Mouse (Mus musculus) spleen, adult 18-20 months (tissue): Measurements from ENCODE around the gene Clec4a3.
"Not testable (repeated sequence)": the region's sequence is repeated elsewhere in the genome, so short reads cannot be mapped to it uniquely, and the experiment has no call there.

Source experiments
- DNase-seq, 2 experiments: peaks; one replicate each; pipeline ENCODE4 v3.0.0; 2022; ENCODE audit warnings: mixed read lengths in 2 of 2

The Clec4a3 gene

DNA sequence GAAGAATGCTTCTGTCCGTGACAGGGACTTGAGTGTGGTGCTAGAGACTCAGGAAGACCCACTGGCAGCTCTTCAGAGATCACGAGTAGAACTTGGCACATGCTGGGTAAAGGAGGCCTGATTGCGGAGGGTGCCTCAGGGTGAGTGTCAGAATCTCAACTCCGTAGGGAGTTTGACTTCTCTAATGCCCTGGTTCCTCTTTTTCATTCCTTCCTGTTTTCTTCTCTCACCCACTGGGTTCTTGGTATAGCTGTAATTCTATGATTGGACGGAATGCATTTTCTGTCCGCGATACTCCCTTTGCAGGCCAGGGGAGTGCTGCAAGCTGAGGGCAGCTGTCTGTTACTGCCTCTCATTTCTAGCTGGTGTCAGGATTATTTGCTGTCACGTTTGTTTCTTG is at the start of gene Clec4a3:
Clec4a3 (plus strand) TSS at position 115 of the 400 bp plus-strand sequence.
- DNase-seq = peak; percentile 23 to 42

DNA sequence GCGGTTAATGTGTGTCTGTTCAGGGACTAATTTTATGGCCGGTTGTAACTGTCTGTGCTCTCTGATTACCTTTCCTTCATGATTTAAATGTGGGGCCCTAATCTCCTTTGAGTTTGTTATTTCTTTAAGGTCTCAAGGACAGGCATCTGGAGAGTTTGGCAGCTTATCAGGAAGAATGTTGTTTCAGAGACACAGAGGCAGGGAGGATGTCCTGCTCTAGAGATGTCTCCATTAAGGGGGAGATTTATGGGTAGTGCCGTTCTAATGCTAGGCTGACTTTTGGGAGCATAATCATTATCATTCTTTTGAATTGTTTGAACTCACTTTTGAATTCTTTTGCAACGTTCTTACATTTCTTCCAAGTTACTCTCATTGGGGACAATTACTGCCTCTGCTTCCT is 32.4 kb upstream of the Clec4a3 start:
- DNase-seq = no peak

DNA sequence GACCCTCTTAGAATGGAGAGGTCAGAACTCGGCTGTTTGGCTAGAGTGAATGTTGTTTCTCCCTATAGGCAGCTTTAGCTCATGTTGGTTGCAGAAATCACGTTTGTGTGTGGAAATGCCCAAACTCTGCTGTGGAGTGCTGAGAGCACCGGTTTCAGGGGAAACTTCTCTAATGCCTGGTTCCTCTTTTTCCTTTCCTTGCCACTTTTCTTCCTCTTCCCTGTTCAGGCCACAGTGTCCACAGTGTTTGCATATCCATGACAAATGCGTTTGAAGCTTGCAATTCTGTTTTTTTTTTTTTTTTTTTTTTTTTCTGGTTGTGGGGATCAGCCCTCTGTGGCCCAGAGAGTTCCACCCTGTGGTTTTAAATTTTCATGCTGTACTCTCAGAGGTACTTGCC is 30.9 kb upstream of the Clec4a3 start, which contains the start of gene Clec4a1:
Clec4a1 (plus strand) TSS at position 398 of the 400 bp plus-strand sequence.
- no peak for DNase-seq

DNA sequence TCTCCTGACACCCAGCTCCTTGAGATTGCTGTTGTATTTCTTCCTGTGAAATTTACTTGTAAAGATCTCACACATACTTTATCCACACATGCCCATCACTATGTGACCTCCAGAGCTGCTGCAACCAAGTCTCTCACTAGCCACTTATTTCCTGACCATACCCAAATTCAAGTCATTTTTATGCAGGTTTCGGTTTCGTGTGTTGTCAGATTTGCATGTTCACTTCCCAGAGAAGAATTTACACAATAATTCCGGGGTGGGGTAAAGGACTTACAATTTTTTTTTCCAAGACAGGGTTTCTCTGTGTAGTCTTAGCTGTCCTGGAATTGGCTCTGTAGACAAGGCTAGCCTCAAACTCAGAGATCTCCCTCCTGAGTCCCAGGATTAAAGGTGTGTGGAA is 17.5 kb upstream of the Clec4a3 start:
- DNase-seq = no peak

DNA sequence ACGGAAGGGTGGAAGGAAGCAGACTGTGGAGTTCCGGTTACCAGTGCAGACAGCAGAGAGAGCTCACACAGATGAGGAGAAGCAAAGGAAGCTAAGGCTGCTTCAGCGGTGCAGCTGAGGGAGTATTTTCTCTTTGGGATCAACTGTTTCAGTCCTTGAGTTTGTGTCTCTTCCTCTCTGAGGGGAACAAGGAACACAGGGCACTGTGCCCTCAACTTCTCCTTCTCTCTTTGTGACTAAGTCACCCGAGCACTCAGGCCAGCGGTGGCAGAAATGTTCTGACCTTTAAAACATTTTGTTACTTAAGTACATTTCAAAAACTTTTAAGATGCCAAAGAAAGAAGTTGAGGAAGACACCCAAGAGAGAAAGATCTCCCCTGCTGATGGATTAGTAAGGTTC is 12.7 kb upstream of the Clec4a3 start:
- no peak for DNase-seq

DNA sequence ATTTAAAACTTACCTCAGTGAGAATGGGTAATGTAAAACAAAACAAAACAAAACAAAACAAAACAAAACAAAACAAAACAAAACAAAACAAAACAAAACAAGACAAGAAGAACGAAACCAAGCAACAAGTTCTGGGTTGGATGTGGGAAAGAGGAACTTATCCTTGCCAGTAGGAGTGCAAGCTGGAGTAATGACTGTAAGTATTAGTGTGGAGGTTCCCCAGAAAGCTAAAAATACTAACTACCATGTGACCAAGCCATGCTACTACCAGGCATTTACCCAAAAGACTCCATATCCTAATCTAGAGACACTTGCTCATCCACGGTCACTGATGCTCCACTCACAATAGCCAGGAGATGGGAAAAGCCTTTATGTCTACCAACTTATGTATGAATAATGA is 5.6 kb upstream of the Clec4a3 start:
- DNase-seq = no peak

DNA sequence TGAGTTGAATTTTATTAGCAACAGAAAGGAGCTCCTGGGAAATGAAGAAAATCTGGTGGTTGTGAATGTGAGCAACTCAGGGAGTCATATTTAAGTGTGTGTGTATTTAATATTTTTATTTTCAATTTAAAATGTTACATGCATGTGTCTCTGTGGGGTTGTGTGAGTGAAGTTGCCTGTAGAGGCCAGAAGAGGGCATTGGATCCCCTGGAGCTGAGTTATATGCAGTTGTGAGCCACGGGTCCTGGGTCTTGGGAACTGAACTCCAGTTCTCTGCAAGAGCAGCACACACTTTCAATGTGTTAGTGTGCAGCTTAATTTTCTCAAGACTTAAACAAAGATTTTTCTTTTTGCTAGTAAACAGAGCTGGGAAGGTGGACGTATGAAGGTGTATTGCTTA is 12.2 kb downstream of the Clec4a3 start:
- DNase-seq = no peak

DNA sequence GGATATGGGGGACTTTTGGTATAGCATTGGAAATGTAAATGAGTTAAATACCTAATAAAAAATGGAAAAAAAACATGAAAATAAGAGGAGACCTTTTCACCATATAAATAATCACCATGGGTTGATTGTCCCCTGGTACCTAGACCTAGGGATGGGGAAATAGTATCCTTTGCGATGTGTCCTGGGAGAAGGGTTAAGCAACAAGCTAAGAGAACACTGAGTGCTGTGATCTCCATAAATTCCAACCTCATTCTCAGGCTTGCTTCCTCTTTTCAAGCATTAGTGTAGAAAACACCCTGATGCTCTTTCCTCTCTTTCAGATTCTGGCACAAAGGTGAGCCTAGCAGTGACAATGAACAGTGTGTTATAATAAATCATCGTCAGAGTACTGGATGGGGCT is 16.7 kb downstream of the Clec4a3 start:
- no peak for DNase-seq

DNA sequence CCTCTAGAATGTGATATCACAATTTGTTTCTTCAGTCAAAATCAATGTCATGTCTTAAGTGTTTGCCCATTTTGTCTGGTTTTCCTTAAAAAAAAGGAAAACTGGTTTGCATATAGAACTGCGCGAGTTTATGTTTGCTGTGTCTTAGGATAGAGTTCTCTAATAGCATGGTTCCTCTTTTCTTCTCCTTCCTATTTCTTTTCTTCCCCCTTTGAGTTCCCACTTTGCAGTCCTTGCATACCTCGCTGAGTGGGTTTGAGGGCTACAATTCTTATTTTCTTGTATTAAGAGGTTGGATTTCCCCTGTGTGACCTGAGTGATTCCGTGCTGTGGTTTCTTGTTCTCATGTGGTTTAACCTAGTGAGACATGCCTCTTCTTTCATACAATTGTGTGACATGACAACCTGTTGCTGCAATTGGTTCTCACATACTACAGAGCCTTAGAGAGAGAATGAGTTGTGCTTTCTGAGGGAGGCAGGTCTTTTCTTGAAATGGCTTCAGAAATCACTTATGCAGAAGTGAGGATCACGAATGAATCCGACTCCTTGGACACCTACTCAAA is 37.6 kb downstream of the Clec4a3 start, which contains the start of gene Clec4a4:
Clec4a4 (plus strand) TSS at position 492 of the 562 bp plus-strand sequence.
- DNase-seq = no peak

DNA sequence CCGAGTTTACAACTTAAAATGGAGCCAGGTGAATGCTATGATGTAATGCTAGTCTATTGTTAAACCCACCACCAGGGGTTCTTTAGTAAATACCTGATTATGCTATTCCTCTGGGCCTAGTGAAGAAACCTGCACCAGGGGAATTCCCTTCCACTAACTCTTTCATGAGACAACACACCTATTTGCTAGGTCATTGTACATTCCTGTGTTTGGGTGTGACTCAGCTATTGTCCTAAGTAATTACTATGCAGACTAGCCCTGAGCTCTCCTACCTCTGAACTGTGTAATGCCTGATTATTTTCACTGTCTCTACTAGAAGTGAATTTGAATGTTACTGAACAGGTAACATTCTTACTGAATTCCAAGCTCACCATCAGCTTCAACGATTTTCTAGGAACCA is 52.4 kb downstream of the Clec4a3 start:
- not testable (repeated sequence) for DNase-seq

DNA sequence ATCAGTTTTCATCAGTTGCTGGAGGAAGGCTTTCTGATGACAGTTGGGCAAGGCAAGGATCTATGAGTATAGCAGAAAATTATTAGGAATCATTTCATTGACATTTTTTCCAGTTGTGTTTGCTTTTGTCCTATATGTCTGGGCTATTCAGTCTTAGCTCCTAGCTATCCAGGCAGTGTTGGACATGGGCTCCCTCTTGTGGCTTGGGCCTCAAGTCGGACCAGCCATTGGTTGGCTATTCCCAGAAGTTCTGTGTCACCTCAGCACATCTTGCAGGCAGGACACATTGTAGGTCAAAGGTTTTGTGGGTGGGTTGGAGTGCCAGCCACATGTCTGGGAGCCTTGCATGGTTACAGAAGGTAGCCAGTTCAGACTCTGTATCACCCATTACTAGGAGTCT is 53.3 kb downstream of the Clec4a3 start:
- peak in 1 of 2 experiments; percentile 18 for DNase-seq
